Mouse (Mus musculus): ENCODE measurements around the gene Tbc1d22a.

GRCm38 (mm10) chr15:86260111-86260510 lies 45.9 kb downstream of the Tbc1d22a start:
- TF ChIP-seq HCFC1 (IDR thresholded peaks at IDR 0.05; ENCODE audit: borderline replicate concordance, insufficient read depth, low read length) (no peak), ZC3H11A (IDR thresholded peaks at IDR 0.05; ENCODE audit: borderline replicate concordance, low read depth, low read length) (no peak)

All from ES-E14 (cell line).